Mouse (Mus musculus) CD8-positive naive resting alpha-beta T cell, adult 2 months (primary cell): ENCODE results near the gene Serac1.
"Not testable (repeated sequence)": the region's sequence is repeated elsewhere in the genome, so short reads cannot be mapped to it uniquely, and the experiment has no call there.

Experiments
- DNase-seq, 2 experiments: peaks; one replicate each; pipeline ENCODE4 v3.0.0; 2022; ENCODE audit warnings: low read depth in 2 of 2, low spot score in 2 of 2

The Serac1 gene

GRCm38 (mm10) chr17:6067613-6068012, 11.9 kb downstream of the Serac1 start:
- DNase-seq: no peak

GRCm38 (mm10) chr17:6066021-6066420, 13.5 kb downstream of the Serac1 start:
- DNase-seq: no peak

GRCm38 (mm10) chr17:6063532-6063931, 16.0 kb downstream of the Serac1 start:
- no peak for DNase-seq

GRCm38 (mm10) chr17:6062793-6063192, 16.7 kb downstream of the Serac1 start:
- DNase-seq: no peak

GRCm38 (mm10) chr17:6054934-6055355, 24.6 kb downstream of the Serac1 start:
- peak; percentile 51 to 67 for DNase-seq

GRCm38 (mm10) chr17:6052801-6053200, 26.7 kb downstream of the Serac1 start:
- DNase-seq: no peak

GRCm38 (mm10) chr17:6037507-6037906, 42.0 kb downstream of the Serac1 start:
- no peak for DNase-seq

GRCm38 (mm10) chr17:6036872-6037271, 42.7 kb downstream of the Serac1 start:
- DNase-seq: no peak

GRCm38 (mm10) chr17:6036458-6036857, 43.1 kb downstream of the Serac1 start:
- no peak for DNase-seq

GRCm38 (mm10) chr17:6035661-6036060, 43.9 kb downstream of the Serac1 start:
- no peak for DNase-seq

- no peak for DNase-seq
Measured at GRCm38 (mm10) chr17:6025831-6026230, 53.7 kb downstream of the Serac1 start.

GRCm38 (mm10) chr17:6021374-6021789, 58.2 kb downstream of the Serac1 start:
- not testable (repeated sequence) for DNase-seq

GRCm38 (mm10) chr17:6020636-6021035, 58.9 kb downstream of the Serac1 start:
- DNase-seq: no peak

GRCm38 (mm10) chr17:6019776-6020175, 59.8 kb downstream of the Serac1 start:
- DNase-seq: no peak

GRCm38 (mm10) chr17:6018348-6018747, 61.2 kb downstream of the Serac1 start:
- DNase-seq: no peak

GRCm38 (mm10) chr17:6017268-6017667, 62.3 kb downstream of the Serac1 start:
- DNase-seq: no peak

GRCm38 (mm10) chr17:6016213-6016780, 63.2 kb downstream of the Serac1 start:
- DNase-seq: peak; percentile 26 to 50

GRCm38 (mm10) chr17:6014985-6015384, 64.6 kb downstream of the Serac1 start:
- DNase-seq: no peak

GRCm38 (mm10) chr17:6013079-6013478, 66.5 kb downstream of the Serac1 start:
- no peak for DNase-seq

- DNase-seq: no peak
Measured at GRCm38 (mm10) chr17:6009606-6010005, 69.9 kb downstream of the Serac1 start.

- no peak for DNase-seq
Measured at GRCm38 (mm10) chr17:6008590-6008989, 71.0 kb downstream of the Serac1 start.

- DNase-seq: peak in 1 of 2 experiments; percentile 16
Measured at GRCm38 (mm10) chr17:6007902-6008301, 71.6 kb downstream of the Serac1 start.

GRCm38 (mm10) chr17:6007101-6007780, 72.3 kb downstream of the Serac1 start:
- DNase-seq: no peak
